Mouse (Mus musculus) erythroblast, embryonic 14.5 days (primary cell): ENCODE results near the gene Psmb9.

Experiments
- GATA1 ChIP-seq: IDR thresholded peaks from 2 replicates; pipeline ENCODE4 v1.6.1; 2012; ENCODE audit warnings: low read length, inconsistent platforms, mixed read lengths
- TAL1 ChIP-seq: IDR thresholded peaks from 3 replicates; pipeline ENCODE4 v1.6.1; 2012; ENCODE audit warnings: low read length, inconsistent platforms, mixed read lengths

- TF ChIP-seq TAL1 = no peak
- TF ChIP-seq GATA1 = no peak
These were observed 46.1 kb downstream of the Psmb9 start for GRCm38 (mm10) chr17:34141448-34141847.
